Mouse (Mus musculus): ENCODE results near the gene Fbxw27.

DNA sequence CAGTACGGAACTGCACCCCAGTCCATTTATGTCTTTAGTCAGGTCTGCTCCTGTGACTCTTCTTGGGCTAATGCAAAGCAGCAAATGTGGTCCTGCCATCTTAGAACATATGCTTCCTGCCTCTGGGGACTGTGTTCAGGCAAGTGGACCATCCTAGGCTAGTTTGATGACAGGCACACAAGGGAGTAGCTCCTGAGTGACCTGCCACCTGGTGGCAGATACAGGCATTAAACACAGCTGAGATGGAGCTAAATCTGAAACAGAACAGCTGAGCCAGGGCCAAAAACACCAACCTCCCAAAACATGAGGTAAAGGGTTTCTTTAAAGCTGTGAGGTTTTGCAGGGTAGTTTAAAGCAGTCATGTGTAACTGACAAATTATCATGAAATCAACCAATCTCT lies 7.6 kb upstream of the Fbxw27 start:
- TF ChIP-seq CTCF (IDR thresholded peaks at IDR 0.05; ENCODE audit: low read depth, low read length), result peak; percentile 73
- TF ChIP-seq POLR2A (IDR thresholded peaks at IDR 0.05; ENCODE audit: insufficient read depth, low read length), result no peak
- no peak for TF ChIP-seq EP300 (IDR thresholded peaks at IDR 0.05; ENCODE audit: insufficient read depth, low read depth, low read length)
